ENCODE assay signal across 8 mouse cellular contexts in the genomic region with DNA sequence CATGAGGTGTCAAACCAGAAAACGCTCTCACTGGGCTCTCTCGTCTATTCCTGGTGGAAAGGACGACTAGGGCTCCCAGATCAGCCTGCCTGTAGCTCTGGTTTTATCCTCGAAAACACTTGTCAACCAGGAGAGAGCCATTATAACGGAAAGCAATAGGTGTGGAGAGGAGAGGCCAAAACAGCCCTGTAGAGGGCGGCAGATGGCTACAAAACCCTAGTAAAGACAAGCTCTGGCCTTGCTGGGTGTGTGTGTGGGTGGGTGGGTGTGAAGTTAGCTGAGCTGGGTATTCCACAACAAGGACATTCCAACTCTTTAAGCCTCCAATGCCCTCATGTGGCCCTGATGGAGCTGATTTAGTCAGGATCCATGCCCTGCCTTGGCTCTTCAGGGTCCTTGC. TPM values are rescaled to one million over a fixed set of nuclear protein-coding genes. Genes with fewer than 3 reads are reported as not detected.
DNase-seq lines count a peak whose midpoint lies in the region; ATAC-seq lines count a peak whose summit lies in the region.

No protein-coding gene starts in this region.

- H3K36me3 ChIP-seq in hindbrain, embryonic 15.5 days: peaks cover 43% of the 10 kb centered on the region

- H3K9ac ChIP-seq in hindbrain, embryonic 15.5 days: no peak overlapping the region

- H3K27ac ChIP-seq in hindbrain, embryonic 15.5 days (replicated peaks): no peak overlapping the region

- peaks cover 13% of the 10 kb centered on the region; the same call in 1 of the 2 replicates for H3K4me1 ChIP-seq in hindbrain, embryonic 15.5 days (replicated peaks)

- DNase-seq in adrenal gland, adult 2 months: peak; percentile 47
- DNase-seq in adrenal gland, postnatal 4 days (ENCODE audit: low spot score in 2 of 2): no peak
- DNase-seq in left cerebral cortex, postnatal 25 days (ENCODE audit: low spot score in 2 of 2): peak; percentile 20 to 60
- no peak for DNase-seq in left cerebral cortex, adult 8-10 months (ENCODE audit: low spot score in 2 of 2)
- DNase-seq in cerebellum, adult 9-10 months: peak; percentile 72
- DNase-seq in yolk sac, embryonic 10.5 days (ENCODE audit: low spot score): no peak

- H3K4me3 ChIP-seq in hindbrain, embryonic 15.5 days: no peak overlapping the region

- ATAC-seq in hindbrain, embryonic 15.5 days (ENCODE audit: low FRiP score, low read depth): peak; percentile 57
- peak; percentile 63 for ATAC-seq in megakaryocyte progenitor cell, adult 5-6 weeks (replicated peaks; ENCODE audit: poor library complexity)

- H3K4me2 ChIP-seq in hindbrain, embryonic 15.5 days: no peak overlapping the region

- intact Hi-C loops in left cerebral cortex, postnatal 25 days (cut with DNase I): no loop called here

- H3K9me3 ChIP-seq in hindbrain, embryonic 15.5 days: no peaks in the 10 kb centered on the region

- 66% methylated on average over 6 of the region's 6 CpGs for WGBS in hindbrain, embryonic 15.5 days

- no peaks in the 10 kb centered on the region for H3K27me3 ChIP-seq in hindbrain, embryonic 15.5 days

RNA-seq across cellular contexts. Expression of gene Upf1, which starts 9.4 kb away (rescaled TPM):
- total RNA-seq in adrenal gland, adult 2 months (2021): 10 to 100 TPM; 60.0 to 60.5 TPM
- 45.1 and 53.3 TPM in 2 replicates for polyA plus RNA-seq in adrenal gland, adult 2 months (2012; rRNA removed)
- 10 to 100 TPM; 52.5 to 56.1 TPM for total RNA-seq in adrenal gland, postnatal 4 days (2021)
- 10 to 100 TPM; 58.2 to 61.6 TPM for total RNA-seq in left cerebral cortex, postnatal 25 days (2021)
- total RNA-seq in left cerebral cortex, adult 8-10 months (2022): 10 to 100 TPM; 55.1 to 60.8 (median 59.2) TPM
- polyA plus RNA-seq in hindbrain, embryonic 15.5 days (2015; fragmentation: Nextera tagmentation; extraction: Ambion mirVana): 14.5 and 15.1 TPM in 2 replicates
- 13.9 and 15.3 TPM in 2 replicates for total RNA-seq in megakaryocyte progenitor cell, adult 5-6 weeks (2015)
- total RNA-seq in megakaryocyte progenitor cell, adult 5-6 weeks (2017): 32.3 and 32.5 TPM in 2 replicates

RNA-seq across cellular contexts. Expression of gene Gdf1, which starts 14.1 kb away (rescaled TPM):
- under 1 TPM in 1 of 2 experiments, not detected in 1; 0.41 TPM for total RNA-seq in adrenal gland, adult 2 months (2021)
- polyA plus RNA-seq in adrenal gland, adult 2 months (2012; rRNA removed): 7.9 and 9.8 TPM in 2 replicates
- 1 to 10 TPM in 1 of 2 experiments, under 1 TPM in 1; 0.34 to 1.3 TPM for total RNA-seq in adrenal gland, postnatal 4 days (2021)
- total RNA-seq in left cerebral cortex, postnatal 25 days (2021): 10 to 100 TPM; 17.7 to 18.9 TPM
- 10 to 100 TPM in 2 of 4 experiments, 1 to 10 TPM in 2; 4.2 to 13.4 (median 7.4) TPM for total RNA-seq in left cerebral cortex, adult 8-10 months (2022)
- 2.8 and 7.8 TPM in 2 replicates for polyA plus RNA-seq in hindbrain, embryonic 15.5 days (2015; fragmentation: Nextera tagmentation; extraction: Ambion mirVana)
- total RNA-seq in megakaryocyte progenitor cell, adult 5-6 weeks (2015): not detected in 2 replicates
- not detected in 2 replicates for total RNA-seq in megakaryocyte progenitor cell, adult 5-6 weeks (2017)

RNA-seq across cellular contexts. Expression of gene Cers1, which starts 28.1 kb away (rescaled TPM):
- total RNA-seq in adrenal gland, adult 2 months (2021): 1 to 10 TPM; 2.5 to 3.8 TPM
- polyA plus RNA-seq in adrenal gland, adult 2 months (2012; rRNA removed): 4.9 and 5.2 TPM in 2 replicates
- total RNA-seq in adrenal gland, postnatal 4 days (2021): 1 to 10 TPM; 6.8 to 7.2 TPM
- 100 to 1,000 TPM; 105 to 111 TPM for total RNA-seq in left cerebral cortex, postnatal 25 days (2021)
- total RNA-seq in left cerebral cortex, adult 8-10 months (2022): 10 to 100 TPM; 83.6 to 94.5 (median 88.4) TPM
- polyA plus RNA-seq in hindbrain, embryonic 15.5 days (2015; fragmentation: Nextera tagmentation; extraction: Ambion mirVana): 37.8 and 43.2 TPM in 2 replicates
- total RNA-seq in megakaryocyte progenitor cell, adult 5-6 weeks (2015): not detected in 2 replicates
- total RNA-seq in megakaryocyte progenitor cell, adult 5-6 weeks (2017): not detected in 2 replicates

RNA-seq across cellular contexts. Expression of gene Comp, which starts 29.7 kb away (rescaled TPM):
- total RNA-seq in adrenal gland, adult 2 months (2021): under 1 TPM; 0.14 to 0.35 TPM
- polyA plus RNA-seq in adrenal gland, adult 2 months (2012; rRNA removed): 0.38 and 0.44 TPM in 2 replicates
- 1 to 10 TPM in 1 of 2 experiments, under 1 TPM in 1; 0.28 to 1.0 TPM for total RNA-seq in adrenal gland, postnatal 4 days (2021)
- total RNA-seq in left cerebral cortex, postnatal 25 days (2021): under 1 TPM; 0.23 to 0.48 TPM
- total RNA-seq in left cerebral cortex, adult 8-10 months (2022): 1 to 10 TPM in 1 of 4 experiments, under 1 TPM in 3; 0.20 to 1.0 (median 0.64) TPM
- polyA plus RNA-seq in hindbrain, embryonic 15.5 days (2015; fragmentation: Nextera tagmentation; extraction: Ambion mirVana): 0.27 and 0.47 TPM in 2 replicates
- not detected in 2 replicates for total RNA-seq in megakaryocyte progenitor cell, adult 5-6 weeks (2015)
- 0.07 TPM in 1 of 2 replicates, not detected in the other for total RNA-seq in megakaryocyte progenitor cell, adult 5-6 weeks (2017)

RNA-seq across cellular contexts. Expression of gene Cope, which starts 41.4 kb away (rescaled TPM):
- 100 to 1,000 TPM; 203 to 233 TPM for total RNA-seq in adrenal gland, adult 2 months (2021)
- 491 and 579 TPM in 2 replicates for polyA plus RNA-seq in adrenal gland, adult 2 months (2012; rRNA removed)
- total RNA-seq in adrenal gland, postnatal 4 days (2021): 100 to 1,000 TPM; 188 to 192 TPM
- 100 to 1,000 TPM; 123 to 125 TPM for total RNA-seq in left cerebral cortex, postnatal 25 days (2021)
- 100 to 1,000 TPM; 123 to 154 (median 139) TPM for total RNA-seq in left cerebral cortex, adult 8-10 months (2022)
- 291 and 295 TPM in 2 replicates for polyA plus RNA-seq in hindbrain, embryonic 15.5 days (2015; fragmentation: Nextera tagmentation; extraction: Ambion mirVana)
- total RNA-seq in megakaryocyte progenitor cell, adult 5-6 weeks (2015): 214 and 223 TPM in 2 replicates
- 129 and 151 TPM in 2 replicates for total RNA-seq in megakaryocyte progenitor cell, adult 5-6 weeks (2017)

Comparison
In these comparisons a context has a peak if more than half of its experiments do, and no peak if none do; other contexts are left out.
1. DNase-seq: peak in adrenal gland, adult 2 months (single experiment), left cerebral cortex, postnatal 25 days (2 of 2) and cerebellum, adult 9-10 months (single experiment); none in adrenal gland, postnatal 4 days (0 of 2), left cerebral cortex, adult 8-10 months (0 of 2) and yolk sac, embryonic 10.5 days (single experiment).
2. RNA of gene Cers1, which starts 28.1 kb away (total RNA-seq): 105 to 111 TPM in left cerebral cortex, postnatal 25 days and 83.6 to 94.5 TPM in left cerebral cortex, adult 8-10 months; 6.8 to 7.2 TPM in adrenal gland, postnatal 4 days, 2.5 to 3.8 TPM in adrenal gland, adult 2 months and not detected in megakaryocyte progenitor cell, adult 5-6 weeks; every median in the first group is over 10 times any median in the second.